In the genomic region with DNA sequence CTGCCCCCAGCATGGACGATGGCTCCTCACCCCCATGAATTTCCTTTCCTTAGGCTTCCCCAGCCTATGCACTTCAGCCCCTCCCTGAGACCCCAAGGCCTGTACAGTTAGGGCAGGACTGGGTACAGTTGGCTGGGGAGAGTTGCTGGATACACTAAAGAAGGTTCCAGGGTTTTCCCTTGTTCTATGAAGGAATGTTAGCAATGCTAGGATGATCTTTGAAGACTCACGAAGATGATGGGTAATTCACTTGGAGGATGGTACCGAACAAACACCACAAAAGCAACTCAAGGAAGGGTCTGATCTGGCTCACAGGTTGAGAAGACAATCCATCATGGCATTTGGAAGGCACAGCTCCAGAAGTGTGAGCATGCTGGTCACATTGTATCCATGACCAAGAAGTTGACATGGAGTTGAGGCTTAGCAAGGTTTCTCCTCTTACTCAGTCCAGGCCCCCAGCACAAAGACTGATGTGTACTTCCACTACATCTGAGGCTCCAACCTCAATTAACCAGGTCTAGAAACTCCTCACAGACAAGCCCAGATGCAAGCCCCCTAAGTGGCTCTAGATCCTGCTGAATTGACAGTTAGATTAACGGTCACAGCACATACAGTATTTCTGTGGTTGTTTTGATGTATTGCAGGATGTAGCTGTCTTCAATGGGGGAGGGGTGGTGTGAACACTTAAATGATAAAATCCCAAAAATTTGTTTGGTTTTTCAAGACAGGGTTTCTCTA, we compare ENCODE assay signal across 21 mouse cellular contexts. TPM values are rescaled to one million over a fixed set of nuclear protein-coding genes. Genes with fewer than 3 reads are reported as not detected.
DNase-seq lines count a peak whose midpoint lies in the region; ATAC-seq lines count a peak whose summit lies in the region.
"Had no signal": no experiment of that assay in that cellular context is flagged by ENCODE, and none has a peak within 500 bp of the region (broad histone marks: within the 10 kb centered on the region; RNA-seq: fewer than 3 reads in every experiment).

No protein-coding gene starts in this region.

- WGBS in midbrain, embryonic 11.5 days: 88% methylated on average over 4 of the region's 4 CpGs
- 94% methylated on average over 4 of the region's 4 CpGs for WGBS in midbrain, embryonic 13.5 days
- WGBS in forebrain, embryonic 11.5 days: 94% methylated on average over 4 of the region's 4 CpGs

- DNase-seq in midbrain, embryonic 11.5 days (ENCODE audit: low spot score, missing footprints): peak; percentile 61
- peak; percentile 64 to 65 for DNase-seq in thymus, postnatal 10 days (ENCODE audit: low spot score in 2 of 2)
- no peak for DNase-seq in forebrain, embryonic 11.5 days (ENCODE audit: low spot score)
- no peak for DNase-seq in kidney, postnatal 4 days
- DNase-seq: adrenal gland, postnatal 25 days; cerebellum, adult 18-20 months; cerebellum, postnatal 25 days; lung, postnatal 36 days; right cerebral cortex, adult 18-20 months had no signal

- ATAC-seq in midbrain, embryonic 11.5 days (ENCODE audit: low FRiP score): no peak
- no peak for ATAC-seq in midbrain, embryonic 13.5 days
- ATAC-seq in hematopoietic stem cell, adult 5-6 weeks (replicated peaks in 1 of 2; ENCODE audit: insufficient read depth in 1 of 2, low FRiP score in 2 of 2, low TSS enrichment in 1 of 2, low read depth in 1 of 2, poor library complexity in 2 of 2, severe bottlenecking in 2 of 2): peak; percentile 52 to 57
- ATAC-seq in cerebellum, adult (ENCODE audit: insufficient number of reproducible peaks, low FRiP score, low TSS enrichment): no peak
- no peak for ATAC-seq in forebrain, embryonic 11.5 days (replicated peaks; ENCODE audit: low FRiP score)
- ATAC-seq: intestine, embryonic 16.5 days had no signal

- no peak overlapping the region for H3K4me2 ChIP-seq in midbrain, embryonic 11.5 days
- no peak overlapping the region for H3K4me2 ChIP-seq in midbrain, embryonic 13.5 days (replicated peaks)
- no peak overlapping the region for H3K4me2 ChIP-seq in forebrain, embryonic 11.5 days (ENCODE audit: low read depth, low read length, severe bottlenecking)
- H3K4me2 ChIP-seq: embryonic facial prominence, embryonic 15.5 days; hindbrain, embryonic 14.5 days; kidney, embryonic 15.5 days; liver, embryonic 15.5 days; neural tube, embryonic 12.5 days had no signal

- no peaks in the 10 kb centered on the region for H3K36me3 ChIP-seq in midbrain, embryonic 11.5 days (ENCODE audit: control insufficient read depth, insufficient read depth, low read length)
- no peaks in the 10 kb centered on the region for H3K36me3 ChIP-seq in midbrain, embryonic 13.5 days
- H3K36me3 ChIP-seq in forebrain, embryonic 11.5 days (ENCODE audit: control insufficient read depth, insufficient read depth, low read length): no peaks in the 10 kb centered on the region
- H3K36me3 ChIP-seq: embryonic facial prominence, embryonic 15.5 days; forebrain, embryonic 10.5 days; G1E; kidney, embryonic 15.5 days; liver, embryonic 15.5 days; midbrain, embryonic 10.5 days; neural tube, embryonic 12.5 days had no signal

- H3K4me1 ChIP-seq in midbrain, embryonic 11.5 days (ENCODE audit: control insufficient read depth, insufficient read depth, low read length): no peaks in the 10 kb centered on the region
- H3K4me1 ChIP-seq in midbrain, embryonic 13.5 days (replicated peaks): no peaks in the 10 kb centered on the region
- no peaks in the 10 kb centered on the region for H3K4me1 ChIP-seq in forebrain, embryonic 11.5 days (replicated peaks; ENCODE audit: control insufficient read depth, insufficient read depth, low read length)
- H3K4me1 ChIP-seq: embryonic facial prominence, embryonic 15.5 days; kidney, embryonic 15.5 days; midbrain, embryonic 10.5 days; neural tube, embryonic 12.5 days had no signal

- H3K27ac ChIP-seq in midbrain, embryonic 11.5 days (ENCODE audit: low read depth, low read length): no peak overlapping the region
- H3K27ac ChIP-seq in midbrain, embryonic 13.5 days: no peak overlapping the region
- no peak overlapping the region for H3K27ac ChIP-seq in forebrain, embryonic 11.5 days (ENCODE audit: low read depth, low read length)
- H3K27ac ChIP-seq: embryonic facial prominence, embryonic 15.5 days; forebrain, embryonic 10.5 days; hindbrain, embryonic 14.5 days; kidney, embryonic 15.5 days; liver, embryonic 15.5 days; midbrain, embryonic 10.5 days; neural tube, embryonic 12.5 days had no signal

- H3K9ac ChIP-seq in midbrain, embryonic 11.5 days (ENCODE audit: low read length): no peak overlapping the region
- no peak overlapping the region for H3K9ac ChIP-seq in midbrain, embryonic 13.5 days (replicated peaks)
- no peak overlapping the region for H3K9ac ChIP-seq in forebrain, embryonic 11.5 days (ENCODE audit: low read length)
- H3K9ac ChIP-seq: embryonic facial prominence, embryonic 15.5 days; hindbrain, embryonic 14.5 days; kidney, embryonic 15.5 days; liver, embryonic 15.5 days; neural tube, embryonic 12.5 days had no signal

- no peak overlapping the region for H3K4me3 ChIP-seq in midbrain, embryonic 11.5 days (ENCODE audit: low read depth, low read length)
- no peak overlapping the region for H3K4me3 ChIP-seq in midbrain, embryonic 13.5 days (replicated peaks)
- no peak overlapping the region for H3K4me3 ChIP-seq in forebrain, embryonic 11.5 days (ENCODE audit: low read depth, low read length)
- H3K4me3 ChIP-seq: embryonic facial prominence, embryonic 15.5 days; forebrain, embryonic 10.5 days; kidney, embryonic 15.5 days; liver, embryonic 15.5 days; midbrain, embryonic 10.5 days; neural tube, embryonic 12.5 days had no signal

- H3K9me3 ChIP-seq in midbrain, embryonic 11.5 days (ENCODE audit: control insufficient read depth, low read length): no peaks in the 10 kb centered on the region
- H3K9me3 ChIP-seq in midbrain, embryonic 13.5 days: no peaks in the 10 kb centered on the region
- no peaks in the 10 kb centered on the region for H3K9me3 ChIP-seq in forebrain, embryonic 11.5 days (ENCODE audit: control insufficient read depth, low read length)
- H3K9me3 ChIP-seq: embryonic facial prominence, embryonic 15.5 days; forebrain, embryonic 10.5 days; G1E; kidney, embryonic 15.5 days; liver, embryonic 15.5 days; midbrain, embryonic 10.5 days; neural tube, embryonic 12.5 days had no signal

- no peaks in the 10 kb centered on the region for H3K27me3 ChIP-seq in midbrain, embryonic 11.5 days (ENCODE audit: control insufficient read depth, insufficient read depth, low read length)
- no peaks in the 10 kb centered on the region for H3K27me3 ChIP-seq in midbrain, embryonic 13.5 days
- no peaks in the 10 kb centered on the region for H3K27me3 ChIP-seq in forebrain, embryonic 11.5 days (ENCODE audit: control insufficient read depth, insufficient read depth, low read length)
- H3K27me3 ChIP-seq: embryonic facial prominence, embryonic 15.5 days; kidney, embryonic 15.5 days; liver, embryonic 15.5 days; neural tube, embryonic 12.5 days had no signal

RNA-seq across cellular contexts. Expression of a gene that starts 55.8 kb away (rescaled TPM):
- polyA plus RNA-seq in midbrain, embryonic 11.5 days (2014; fragmentation: Nextera tagmentation; extraction: Ambion mirVana): 67.9 and 71.5 TPM in 2 replicates
- polyA plus RNA-seq in midbrain, embryonic 13.5 days (2015; fragmentation: Nextera tagmentation; extraction: Ambion mirVana): 19.0 and 21.2 TPM in 2 replicates
- total RNA-seq in hematopoietic stem cell, adult 5-6 weeks (2017): 81.7 and 96.1 TPM in 2 replicates
- polyA plus RNA-seq in forebrain, embryonic 11.5 days (2014; fragmentation: Nextera tagmentation; extraction: Ambion mirVana): 87.9 and 93.7 TPM in 2 replicates

RNA-seq across cellular contexts. Expression of a gene that starts 55.9 kb away (rescaled TPM):
- 54.4 and 55.2 TPM in 2 replicates for polyA plus RNA-seq in midbrain, embryonic 11.5 days (2014; fragmentation: Nextera tagmentation; extraction: Ambion mirVana)
- 47.2 and 52.0 TPM in 2 replicates for polyA plus RNA-seq in midbrain, embryonic 13.5 days (2015; fragmentation: Nextera tagmentation; extraction: Ambion mirVana)
- 63.7 and 76.4 TPM in 2 replicates for total RNA-seq in hematopoietic stem cell, adult 5-6 weeks (2017)
- polyA plus RNA-seq in forebrain, embryonic 11.5 days (2014; fragmentation: Nextera tagmentation; extraction: Ambion mirVana): 78.2 and 83.7 TPM in 2 replicates

Comparison
In these comparisons a context has a peak if more than half of its experiments do, and no peak if none do; other contexts are left out.
1. ATAC-seq: peak in hematopoietic stem cell, adult 5-6 weeks (2 of 2); none in midbrain, embryonic 11.5 days (single experiment), midbrain, embryonic 13.5 days (single experiment), cerebellum, adult (single experiment) and forebrain, embryonic 11.5 days (single experiment).
2. DNase-seq: peak in midbrain, embryonic 11.5 days (single experiment) and thymus, postnatal 10 days (2 of 2); none in forebrain, embryonic 11.5 days (single experiment) and kidney, postnatal 4 days (0 of 2).